Mouse (Mus musculus) spleen, adult 2 months (tissue): ENCODE results near the gene Ankrd1.

ENCODE experiments used
- CTCF ChIP-seq: fragments of 200-500 bp; IDR thresholded peaks from 2 replicates; pipeline ENCODE4 v1.5.1; 2011; ENCODE audit warnings: mild to moderate bottlenecking, inconsistent platforms; ENCODE audit not compliant: insufficient read depth, insufficient read length, insufficient replicate concordance; ENCODE audit errors: extremely low read depth
- POLR2A ChIP-seq: fragments of 200-500 bp; IDR thresholded peaks from 2 replicates; pipeline ENCODE4 v1.6.1; 2011; ENCODE audit warnings: low read depth, low read length, inconsistent platforms

- TF ChIP-seq POLR2A = no peak
- no peak for TF ChIP-seq CTCF
Observed at GRCm38 (mm10) chr19:36098916-36099315, 21.0 kb downstream of the Ankrd1 start.
